Mouse (Mus musculus): ENCODE data around the gene Zfp213.

GRCm38 (mm10) chr17:23575951-23576552 lies 12.0 kb upstream of the Zfp213 start:
- TF ChIP-seq CTCF (IDR thresholded peaks at IDR 0.05; ENCODE audit: low read depth) (no peak), EP300 (IDR thresholded peaks at IDR 0.05; ENCODE audit: low read depth) (no peak)
